Mouse (Mus musculus): ENCODE measurements around the gene Dnm3.

Gene Dnm3

GRCm38 (mm10) chr1:162477246-162478209 is at the start of gene Dnm3:
TSS of gene Dnm3 (minus strand) at chr1:162478034.
- DNase-seq, result peak; percentile 19

DNA sequence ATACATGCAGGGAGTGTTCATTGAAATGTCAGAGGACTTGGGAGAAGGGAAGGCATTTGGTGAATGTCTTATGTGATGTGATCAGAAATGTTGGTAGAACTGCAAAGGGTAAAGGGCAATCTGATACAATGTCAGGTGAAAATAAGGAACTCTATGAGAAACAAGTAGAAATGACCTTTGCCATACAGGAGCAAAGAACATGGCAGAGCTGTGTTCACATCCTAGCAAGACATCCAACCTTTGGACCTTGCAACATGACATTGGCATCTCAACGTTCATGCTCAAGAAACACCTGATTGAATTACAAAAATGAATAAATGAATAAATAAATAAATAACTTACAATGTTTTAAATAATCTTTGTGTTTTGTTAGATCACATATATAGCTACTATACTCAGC is 37.3 kb upstream of the Dnm3 start:
- DNase-seq, result no peak

DNA sequence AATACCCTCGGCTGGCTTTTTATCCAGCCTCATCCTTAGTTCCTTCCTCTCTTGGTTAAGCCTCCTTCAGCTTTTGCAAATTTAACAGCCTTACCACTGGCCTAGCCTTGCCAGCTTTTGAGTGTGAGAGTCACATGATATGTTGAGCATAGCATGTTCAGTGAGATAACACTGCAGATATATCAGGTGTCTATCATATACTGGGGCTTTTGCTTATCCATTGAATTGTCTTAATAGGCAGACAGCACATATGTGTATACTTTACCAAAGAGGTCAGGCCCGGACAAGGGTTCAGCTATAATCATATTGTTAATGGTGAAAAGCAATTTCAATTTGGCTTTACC is 32.2 kb upstream of the Dnm3 start:
- no peak for DNase-seq

GRCm38 (mm10) chr1:162509329-162510012 is 31.6 kb upstream of the Dnm3 start:
- DNase-seq, result no peak

DNA sequence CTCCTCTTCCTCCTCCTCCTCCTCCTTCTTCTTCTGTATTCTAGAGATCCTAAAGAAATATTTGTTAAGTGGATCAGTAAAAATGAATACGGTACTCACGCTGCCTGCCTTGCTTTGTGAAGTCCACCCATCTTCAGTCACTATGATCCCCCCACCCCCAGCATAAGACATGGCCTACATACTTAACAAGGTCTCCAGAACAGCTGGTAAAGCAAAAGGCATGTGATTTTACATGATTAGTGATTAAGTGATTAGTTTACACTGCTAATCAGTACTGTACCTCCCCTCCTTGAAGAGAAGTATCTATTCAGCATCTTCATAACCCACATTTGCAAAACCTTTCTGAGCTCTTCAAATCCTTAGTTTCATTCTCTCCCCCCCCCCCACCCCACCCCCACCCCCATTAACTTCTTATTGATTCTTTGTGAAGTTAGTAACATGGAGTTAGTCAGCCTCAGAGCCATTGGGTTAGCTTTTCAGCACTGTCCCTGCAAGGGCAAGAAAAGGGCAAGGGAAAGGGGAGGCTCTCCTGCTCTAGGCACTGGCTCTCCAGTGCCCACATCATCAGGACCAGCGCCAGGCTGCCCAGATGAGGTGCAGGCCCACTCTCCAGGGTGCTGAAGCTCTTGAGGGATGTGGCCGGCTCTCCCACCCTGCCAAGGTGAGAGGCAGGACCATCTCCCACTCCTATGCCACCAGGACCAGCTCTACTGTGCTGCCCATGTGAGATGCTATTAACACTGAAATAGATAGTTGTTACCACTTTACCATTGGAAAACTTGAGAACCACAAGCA is 30.6 kb upstream of the Dnm3 start:
- no peak for DNase-seq

DNA sequence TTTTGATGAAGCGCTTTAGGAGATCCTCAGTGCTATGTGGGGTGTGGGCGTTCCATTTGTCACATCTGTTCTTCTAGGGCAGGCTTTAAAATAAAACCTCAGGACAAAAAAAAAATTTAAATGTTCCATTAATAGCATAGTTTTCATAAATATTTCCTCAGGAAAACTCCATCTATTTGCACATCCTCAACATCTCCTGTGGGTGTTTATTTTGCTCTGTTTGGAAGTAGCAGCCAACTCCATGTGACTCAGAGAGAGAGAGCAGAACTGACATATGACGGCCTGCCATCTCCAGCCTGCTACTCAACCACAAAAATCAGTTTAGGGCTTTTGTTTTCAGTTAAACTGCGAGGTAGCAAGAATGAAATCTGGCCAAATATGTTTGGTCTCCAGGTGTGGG is 28.7 kb upstream of the Dnm3 start:
- DNase-seq, result no peak

- no peak for DNase-seq
These were observed 27.8 kb upstream of the Dnm3 start for GRCm38 (mm10) chr1:162505649-162506048.

GRCm38 (mm10) chr1:162476531-162477080 is 1.2 kb downstream of the Dnm3 start:
- no peak for DNase-seq

DNA sequence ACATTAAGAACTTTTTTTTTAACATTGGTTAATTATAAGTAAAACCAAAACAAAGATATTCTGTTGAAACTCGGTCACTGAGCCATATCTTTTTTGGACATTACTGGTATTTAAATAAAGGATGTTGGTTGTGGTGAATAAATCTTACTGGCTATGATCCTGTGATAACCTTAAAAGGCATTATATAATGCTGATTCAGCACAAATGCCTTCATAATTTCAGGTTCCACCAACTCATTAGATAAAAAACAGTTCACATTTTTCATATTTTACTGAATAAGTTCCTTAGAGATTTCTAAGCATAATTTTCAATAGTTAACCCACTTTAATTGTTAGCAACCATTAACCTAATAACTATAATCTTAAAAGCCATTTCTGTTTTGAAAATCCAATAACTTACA is 4.9 kb downstream of the Dnm3 start:
- DNase-seq, result no peak

DNA sequence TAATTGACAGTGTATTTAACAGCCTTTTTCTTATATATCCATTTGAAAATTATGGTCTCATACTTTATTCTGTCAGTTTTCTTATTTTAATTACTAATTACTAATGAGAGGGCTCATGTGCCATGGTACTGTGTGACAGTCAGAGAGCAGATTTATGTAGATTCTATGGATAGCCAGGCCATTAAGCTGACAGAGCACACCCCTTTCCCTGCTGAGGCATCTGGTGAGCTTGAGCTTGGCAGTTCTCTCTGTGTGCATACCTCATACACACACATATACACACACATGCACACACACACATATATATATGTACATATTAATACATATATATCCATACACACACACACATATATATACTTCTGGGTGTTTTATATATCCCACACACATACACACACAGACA is 6.7 kb downstream of the Dnm3 start:
- DNase-seq, result no peak

- DNase-seq, result no peak
These were observed 8.0 kb downstream of the Dnm3 start for GRCm38 (mm10) chr1:162469752-162470280.

- DNase-seq, result no peak
These were observed 14.2 kb downstream of the Dnm3 start for GRCm38 (mm10) chr1:162463676-162464075.

GRCm38 (mm10) chr1:162458711-162459110 is 19.1 kb downstream of the Dnm3 start:
- DNase-seq, result no peak

DNA sequence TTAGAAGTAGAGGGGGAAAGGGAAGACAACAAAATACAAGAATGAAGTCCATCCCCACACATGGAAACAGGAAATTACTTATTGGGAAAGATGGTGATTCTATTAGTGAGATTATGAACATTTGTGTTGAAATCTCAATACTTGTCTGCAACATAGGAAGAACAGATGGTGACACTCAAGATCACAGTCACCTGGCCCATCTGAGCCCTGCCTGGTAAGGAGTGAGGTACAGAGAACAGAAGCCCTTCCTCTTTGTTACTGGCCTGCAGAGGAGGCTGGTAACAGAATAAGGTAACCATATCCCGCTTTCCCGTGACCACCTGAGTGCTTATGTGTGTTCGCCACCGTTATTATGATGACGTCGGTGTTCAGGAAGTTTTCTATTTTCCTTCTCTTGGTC is 21.0 kb downstream of the Dnm3 start:
- no peak for DNase-seq

DNA sequence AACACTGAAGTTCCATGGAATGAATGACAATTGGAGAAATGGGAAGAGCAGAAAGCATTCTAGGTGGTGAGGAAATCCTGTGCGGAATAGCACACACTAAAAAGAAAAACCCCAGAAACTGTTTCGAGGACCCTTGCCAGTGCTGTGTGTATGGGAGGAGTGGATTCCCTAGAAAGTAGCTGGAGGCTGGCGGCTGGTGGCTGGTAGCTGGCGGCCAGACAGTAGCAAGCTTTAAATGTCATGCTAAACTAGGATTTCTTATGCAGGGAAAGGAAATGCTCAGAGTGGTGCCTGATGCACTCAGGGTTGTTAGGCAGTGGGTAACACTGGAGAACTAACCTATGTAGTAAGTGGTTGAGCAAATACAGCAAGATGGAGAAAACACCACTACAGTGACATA is 21.4 kb downstream of the Dnm3 start:
- DNase-seq, result no peak

DNA sequence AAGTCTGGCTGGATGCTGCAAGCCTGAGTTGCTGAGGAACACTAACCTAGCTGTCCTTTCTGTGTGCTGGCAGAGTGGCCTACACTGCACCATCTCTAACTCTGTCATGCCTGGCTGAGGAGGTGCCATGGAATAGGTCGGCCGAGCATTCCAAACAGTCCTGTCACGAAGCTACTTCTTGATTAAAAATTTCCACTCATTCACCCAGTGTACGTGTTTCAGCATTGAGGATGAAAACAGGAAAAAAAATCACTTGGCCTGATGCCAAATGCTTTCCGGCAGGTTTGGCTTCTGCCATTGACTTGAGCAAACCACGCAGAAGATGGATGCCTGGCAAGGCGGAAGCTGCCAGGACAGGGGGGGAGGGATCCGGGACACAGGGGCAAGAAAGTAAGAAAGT is 24.3 kb downstream of the Dnm3 start:
- no peak for DNase-seq

DNA sequence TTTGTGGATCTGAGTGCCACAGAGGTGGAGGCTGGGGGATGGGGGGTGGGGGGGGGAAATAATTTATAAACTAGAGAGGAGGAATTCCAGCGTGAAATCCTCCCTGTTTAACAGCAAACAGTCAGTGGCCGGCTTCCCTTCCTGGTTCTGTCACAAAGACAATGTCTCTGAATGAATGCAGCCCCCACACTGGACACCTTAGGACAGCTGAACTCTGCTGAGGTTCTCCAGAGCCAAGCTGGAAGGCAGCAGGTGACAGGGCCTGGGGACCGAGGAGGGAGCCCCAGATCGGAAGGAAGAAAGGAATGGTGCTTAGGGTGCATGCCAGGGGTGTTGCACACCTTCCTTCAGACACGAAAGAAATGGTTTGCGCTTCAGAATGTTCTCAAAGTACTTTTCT is 24.8 kb downstream of the Dnm3 start:
- no peak for DNase-seq

DNA sequence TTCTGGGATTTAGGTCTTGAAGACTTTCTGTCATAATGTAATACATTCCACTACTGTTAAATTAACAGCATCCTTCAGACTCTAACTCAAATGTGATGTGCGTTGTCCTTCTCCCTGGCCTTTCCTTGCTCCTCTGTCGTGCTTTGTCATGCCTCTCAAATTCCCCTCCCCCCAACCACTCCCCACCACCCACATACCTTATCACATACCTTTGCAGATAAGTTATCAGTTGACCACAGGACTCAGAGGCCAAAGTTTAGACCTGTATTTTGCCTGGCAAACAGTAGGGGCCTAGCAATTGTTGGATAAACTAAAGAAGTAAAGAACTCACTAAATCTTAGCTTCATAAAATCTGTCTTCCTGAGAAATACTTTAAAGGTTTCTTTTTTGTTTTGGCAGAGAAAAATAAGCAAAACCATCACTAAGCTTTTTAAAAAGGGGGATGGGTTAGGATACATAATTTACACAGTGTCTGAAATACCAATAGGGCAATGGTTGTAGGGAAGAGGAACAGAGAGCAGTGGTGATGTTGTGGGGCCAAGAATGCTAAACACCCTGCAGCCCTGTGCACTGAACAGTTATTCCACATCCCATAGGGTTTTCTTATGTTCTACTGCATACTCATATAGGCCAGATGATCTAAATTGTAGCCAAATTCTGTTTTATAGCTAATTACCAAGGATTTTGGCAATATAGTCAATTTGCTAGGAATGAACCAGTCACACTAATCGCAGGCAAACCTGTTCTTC is 28.5 kb downstream of the Dnm3 start:
- no peak for DNase-seq

DNA sequence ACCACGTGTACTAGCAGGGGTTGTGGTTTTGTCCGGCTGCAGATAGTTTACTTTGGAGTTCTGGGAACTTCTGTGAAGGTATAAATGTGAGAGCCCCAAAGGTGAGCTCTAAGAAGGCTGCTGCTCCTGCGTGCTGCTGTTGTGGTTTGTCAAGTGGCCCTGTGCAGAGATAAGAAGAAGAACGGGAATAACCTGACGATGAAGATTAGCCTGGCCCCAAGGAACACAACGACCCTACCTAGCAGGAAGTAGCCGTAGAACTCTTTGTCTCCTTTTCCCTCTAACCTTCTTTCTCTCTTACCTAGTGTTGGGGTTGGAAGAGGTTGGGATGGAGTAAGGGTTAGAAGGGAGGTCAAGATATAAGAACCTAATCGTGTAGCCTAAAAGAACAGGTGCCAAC is 33.0 kb downstream of the Dnm3 start:
- DNase-seq, result no peak

DNA sequence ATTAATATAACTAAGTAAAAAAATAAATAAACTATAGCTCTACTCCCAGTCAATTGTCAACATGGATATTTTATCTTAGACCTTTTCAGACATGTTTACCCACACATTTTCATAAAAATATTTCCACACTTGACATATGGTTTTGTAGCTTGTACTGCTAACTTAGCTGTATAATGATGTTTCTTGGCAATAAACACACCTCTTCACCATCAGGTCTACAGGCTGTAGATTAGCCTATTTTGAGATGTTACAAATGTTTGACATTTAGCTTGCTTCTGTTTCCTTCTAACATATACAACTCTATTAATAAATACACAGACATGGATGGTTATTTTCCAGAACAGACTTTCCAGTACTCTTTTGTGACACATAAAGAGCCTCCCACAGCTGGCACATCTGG is 38.3 kb downstream of the Dnm3 start:
- DNase-seq, result no peak

- DNase-seq, result no peak
These were observed 41.2 kb downstream of the Dnm3 start for GRCm38 (mm10) chr1:162436672-162437071.

GRCm38 (mm10) chr1:162428904-162429303 is 48.9 kb downstream of the Dnm3 start:
- no peak for DNase-seq
